Mouse (Mus musculus) lung, adult 18-20 months (tissue): ENCODE results near the gene Anxa5.

Source experiments
- DNase-seq, 2 experiments: peaks; one replicate each; pipeline ENCODE4 v3.0.0; 2022; ENCODE audit warnings: mixed read lengths in 2 of 2

Gene Anxa5

DNA sequence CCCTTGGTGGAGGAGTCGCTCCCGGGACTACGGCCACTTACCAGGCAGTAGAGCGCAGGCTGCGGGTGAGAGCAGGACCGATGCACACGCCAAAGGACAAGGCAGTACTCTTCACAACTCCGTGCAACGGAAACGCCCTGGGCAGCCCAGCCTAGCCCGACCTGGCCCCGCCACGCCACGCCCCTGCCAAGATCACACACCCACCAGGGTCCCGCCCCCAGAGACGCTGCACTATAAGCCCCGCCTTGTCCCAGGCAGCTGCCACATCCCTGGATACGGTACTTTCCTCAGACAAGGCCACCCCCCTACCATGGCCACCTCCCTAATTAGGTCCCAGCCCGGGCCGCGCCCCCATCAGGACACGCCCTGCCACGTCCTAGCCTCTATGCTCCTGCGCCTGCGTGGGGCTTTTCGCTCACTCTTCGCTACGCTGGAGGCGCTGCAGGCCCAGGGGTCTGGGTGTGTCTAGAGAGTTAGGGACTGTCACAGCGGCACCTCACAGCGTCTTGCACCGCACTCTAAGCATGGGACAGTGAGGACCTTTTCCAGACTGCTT, at the start of gene Anxa5, which contains the start of gene 1810062G17Rik:
Anxa5 (minus strand) TSS at position 363 of the 556 bp plus-strand sequence.
1810062G17Rik (plus strand) TSS at position 406 of the 556 bp plus-strand sequence.
- DNase-seq, result peak; percentile 99 to 100

DNA sequence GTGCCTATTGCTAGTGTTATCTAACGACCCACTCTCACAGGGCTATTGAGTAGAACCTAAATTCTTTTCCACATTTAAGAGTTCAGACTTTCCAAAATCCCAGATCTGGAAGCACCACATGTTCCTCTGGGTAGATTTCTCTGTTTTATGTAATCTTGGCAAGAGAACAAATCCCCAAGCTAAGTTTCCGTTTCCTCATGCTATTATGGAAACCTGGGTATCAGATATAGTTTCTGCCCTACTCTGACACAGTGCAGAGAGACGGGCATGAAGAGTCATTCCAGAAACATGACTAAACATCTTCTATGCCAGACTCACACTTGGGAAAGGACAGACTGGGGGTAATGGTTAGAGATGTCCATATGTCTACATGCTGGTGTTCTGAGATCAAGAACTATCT, 48.8 kb upstream of the Anxa5 start:
- no peak for DNase-seq

GRCm38 (mm10) chr3:36522137-36522536, 46.4 kb upstream of the Anxa5 start:
- no peak for DNase-seq

DNA sequence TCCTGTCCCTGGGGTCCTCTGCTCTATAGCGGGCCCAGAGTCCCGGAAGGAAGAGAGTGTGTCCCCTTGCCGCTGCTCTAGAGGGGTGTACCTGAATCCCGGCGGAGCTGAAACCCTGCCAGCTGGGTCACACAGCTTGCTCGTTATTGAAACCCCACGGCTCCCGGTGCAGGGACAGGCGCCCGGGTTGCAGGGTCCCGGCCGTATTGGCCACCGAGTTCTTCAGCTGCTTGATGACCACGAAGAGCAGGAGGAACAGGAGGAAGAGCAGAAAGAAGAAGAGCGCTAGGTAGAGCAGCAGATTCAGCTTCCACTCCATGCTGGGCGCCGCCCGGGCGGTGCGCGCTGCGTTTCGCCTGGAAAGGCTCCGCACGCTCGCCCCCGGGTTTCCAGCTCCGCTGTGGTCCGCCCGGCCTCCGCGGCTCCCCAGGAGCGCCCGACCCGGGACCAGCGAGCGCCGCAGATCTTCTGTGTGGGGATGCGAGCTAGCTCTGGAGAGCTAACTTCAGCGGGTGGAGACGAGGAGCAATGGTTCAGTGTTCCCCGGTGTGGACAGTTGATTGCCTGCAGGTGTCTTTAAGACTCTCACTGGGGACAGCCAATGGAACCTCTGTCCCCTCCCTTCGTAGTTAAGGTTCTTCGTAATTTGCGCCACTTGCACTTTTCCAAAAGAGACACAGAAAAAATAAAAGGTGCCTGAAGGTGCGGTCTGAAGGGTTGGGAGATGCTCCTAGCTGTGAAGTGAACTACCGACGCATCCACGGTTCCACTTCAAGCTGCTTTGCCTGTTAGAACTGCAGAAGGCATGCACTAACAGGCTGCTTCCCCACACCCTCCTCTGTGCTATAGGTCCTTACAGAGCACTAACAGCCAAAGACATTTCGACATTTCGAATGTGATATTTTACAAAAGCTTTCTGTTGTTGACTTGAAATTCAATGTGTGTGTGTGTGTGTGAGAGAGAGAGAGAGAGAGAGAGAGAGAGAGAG, 45.7 kb upstream of the Anxa5 start, which contains the start of gene Gm11549:
Gm11549 (minus strand) TSS at position 741 of the 988 bp plus-strand sequence.
- no peak for DNase-seq

DNA sequence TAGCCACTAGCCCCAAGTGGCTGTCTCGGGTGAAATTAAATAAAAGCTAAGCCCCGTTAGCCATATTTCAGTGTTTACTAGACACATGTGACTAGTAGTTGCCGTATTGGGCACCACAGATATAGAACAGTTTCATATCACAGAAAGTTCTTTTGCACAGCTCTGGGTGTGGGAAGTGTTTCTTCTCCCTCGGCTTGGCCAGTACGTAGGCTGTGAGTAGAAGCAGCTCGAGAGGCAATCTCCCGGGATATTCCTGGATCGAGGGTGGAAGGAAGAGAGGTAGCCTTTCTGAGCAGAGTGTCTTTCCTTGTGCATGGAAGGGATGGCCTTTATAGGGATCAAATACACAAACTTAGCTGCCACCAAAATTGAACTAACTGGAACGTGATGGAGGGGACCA, 40.5 kb upstream of the Anxa5 start:
- DNase-seq, result no peak

DNA sequence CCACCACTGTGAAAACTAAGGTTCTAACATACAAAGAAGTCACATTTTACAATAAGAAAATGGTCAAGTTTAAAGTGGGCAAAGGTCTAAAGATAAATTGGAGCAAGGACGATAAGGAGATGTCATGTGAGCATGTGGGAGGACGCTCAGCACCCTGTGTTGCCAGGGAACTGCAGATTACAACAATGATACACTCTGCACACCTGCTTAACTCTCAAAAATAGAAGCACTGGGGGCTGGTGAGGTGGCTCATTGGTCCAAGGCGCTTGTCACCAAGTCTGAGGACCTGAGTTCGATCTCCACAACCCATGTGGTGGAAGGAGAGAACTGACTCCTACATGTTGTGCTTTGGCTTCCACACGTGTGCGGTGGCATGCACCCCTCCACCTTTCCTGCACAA, 35.8 kb upstream of the Anxa5 start:
- no peak for DNase-seq

DNA sequence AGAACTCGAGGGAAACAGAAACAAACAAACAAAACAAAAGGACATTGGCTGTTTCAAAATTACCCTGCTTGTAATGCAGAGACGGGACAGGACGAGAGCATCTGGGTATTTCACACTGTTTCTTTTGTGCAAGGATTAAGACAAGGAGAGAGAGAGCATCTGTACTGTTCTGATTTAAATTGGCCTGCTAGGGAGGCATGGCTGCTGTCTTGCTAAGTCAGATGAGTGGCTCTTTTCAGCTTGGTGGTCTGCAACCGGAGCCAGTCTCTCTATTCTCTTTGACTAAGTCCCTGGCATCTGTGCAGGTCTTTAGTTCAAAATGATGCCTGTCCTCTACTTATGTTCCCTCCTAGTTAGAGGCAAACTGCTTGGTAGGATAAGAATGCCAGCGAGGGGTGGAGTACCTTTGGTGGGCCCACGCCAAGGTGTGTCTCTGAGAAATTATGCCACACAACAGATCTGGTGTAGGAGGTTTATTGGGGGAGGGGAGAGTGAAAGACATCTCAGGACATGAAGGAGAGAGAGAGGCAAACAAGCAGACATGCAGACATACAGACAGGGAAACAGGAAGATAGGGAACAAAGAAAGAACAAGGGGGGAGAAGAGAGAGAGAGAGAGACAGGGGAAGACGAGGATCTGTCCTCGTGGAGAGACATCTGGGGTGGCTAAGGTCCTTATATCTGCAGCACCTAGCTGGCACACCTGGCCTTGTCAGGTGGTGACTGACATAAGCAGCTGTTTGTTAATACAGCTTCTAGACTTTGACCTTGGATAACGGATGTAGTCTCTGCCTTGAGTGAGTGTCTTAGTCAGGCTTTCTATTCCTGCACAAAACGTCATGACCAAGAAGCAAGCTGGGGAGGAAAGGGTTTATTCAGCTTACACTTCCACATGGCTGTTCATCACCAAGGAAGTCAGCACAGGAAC, 30.4 kb upstream of the Anxa5 start:
- DNase-seq, result no peak

DNA sequence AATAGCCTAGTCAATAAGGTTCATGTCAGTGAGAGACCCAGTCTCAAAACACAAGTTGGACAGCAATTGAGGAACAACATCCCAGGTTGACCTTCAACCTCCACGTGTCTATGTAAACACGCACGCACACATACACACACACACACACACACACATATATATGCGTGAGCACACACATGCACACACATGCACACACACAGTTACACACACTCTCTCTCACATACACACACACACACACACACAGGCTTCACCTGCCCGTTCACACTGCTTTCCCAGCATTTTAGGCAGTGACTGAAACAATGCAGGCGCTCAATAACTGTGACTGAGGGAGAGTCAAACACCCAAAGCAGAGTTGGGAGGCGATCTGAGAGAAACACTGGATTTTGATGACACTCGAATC, 29.6 kb upstream of the Anxa5 start:
- no peak for DNase-seq

DNA sequence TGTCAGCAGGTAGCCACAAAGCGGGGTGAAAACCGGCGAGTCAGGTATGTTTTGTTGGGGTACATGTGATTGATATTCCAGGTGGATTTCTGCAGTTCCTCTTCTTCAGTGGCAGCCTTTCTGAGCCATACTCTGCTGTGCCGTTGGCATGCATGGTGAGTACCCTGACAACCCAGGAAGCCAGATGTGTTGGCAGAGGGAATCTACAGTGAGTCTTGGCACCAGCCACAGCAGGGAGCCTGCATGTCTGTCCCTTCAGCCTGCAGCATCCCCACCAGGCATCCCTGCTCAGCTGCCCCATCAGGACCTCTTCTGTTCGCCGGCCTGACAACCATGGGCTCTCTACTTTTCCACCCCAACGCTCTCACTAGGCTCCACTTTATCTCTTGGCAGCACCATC, 25.9 kb upstream of the Anxa5 start:
- DNase-seq, result no peak

DNA sequence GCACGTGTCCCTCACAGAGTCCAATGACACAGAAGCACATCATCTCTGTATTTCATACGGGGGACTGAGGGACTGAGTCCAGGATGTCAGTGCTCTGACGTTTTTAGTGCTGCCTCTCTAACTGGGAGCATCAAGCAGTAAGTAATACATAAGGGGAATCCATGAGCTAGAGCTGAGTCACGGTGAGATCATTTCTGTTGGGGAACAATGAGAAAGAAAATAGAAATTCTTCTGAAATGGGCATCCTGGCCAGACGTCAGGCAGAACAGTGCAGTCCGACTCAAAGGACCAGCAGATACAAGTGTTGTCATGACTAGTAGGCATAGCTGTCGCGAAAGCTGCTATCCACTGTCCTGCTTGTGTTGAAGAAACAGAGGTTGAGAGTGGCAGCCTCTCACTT, 25.3 kb upstream of the Anxa5 start:
- DNase-seq, result no peak

DNA sequence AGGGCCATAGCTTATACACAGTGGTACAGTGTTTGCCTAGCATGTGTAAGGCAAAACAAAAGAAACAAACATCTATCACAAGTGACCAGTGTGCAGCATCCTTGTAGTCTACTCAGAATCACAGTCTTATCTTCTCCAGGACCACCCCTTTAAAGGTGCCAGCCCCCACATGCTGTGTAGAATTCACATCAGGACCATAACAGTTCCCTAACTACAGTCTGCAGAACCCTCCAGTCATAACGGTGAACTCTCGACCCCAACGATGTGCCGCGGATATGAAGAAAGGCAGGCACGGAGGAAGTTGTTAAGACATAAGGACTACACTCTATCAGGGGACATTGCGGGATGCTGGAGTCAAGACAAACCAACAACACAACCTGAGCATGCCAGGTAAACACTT, 23.7 kb upstream of the Anxa5 start:
- DNase-seq, result no peak

- DNase-seq, result no peak
These were observed 22.5 kb upstream of the Anxa5 start for GRCm38 (mm10) chr3:36498224-36498623.

DNA sequence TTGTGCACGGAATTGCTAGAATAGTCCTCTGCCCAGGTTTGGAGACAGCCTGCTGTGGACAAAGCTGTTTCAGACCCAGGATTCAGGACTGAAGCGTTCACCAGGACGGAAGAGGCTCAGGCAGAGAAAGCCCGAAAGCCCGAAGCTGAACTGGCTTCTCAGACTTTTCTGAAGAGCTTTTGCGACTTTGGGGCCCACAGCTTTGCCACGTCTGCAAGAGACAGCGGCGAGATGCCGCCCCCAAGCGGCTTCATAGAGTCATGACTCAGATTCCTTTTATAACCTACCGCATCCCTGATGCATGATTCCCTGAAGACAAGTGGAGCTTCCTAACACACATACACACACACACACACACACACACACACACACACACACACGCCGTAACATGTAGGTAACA, 21.1 kb upstream of the Anxa5 start:
- DNase-seq, result peak; percentile 64 to 73

GRCm38 (mm10) chr3:36496273-36496672, 20.6 kb upstream of the Anxa5 start:
- DNase-seq, result no peak

- DNase-seq, result peak; percentile 86 to 89
These were observed 19.7 kb upstream of the Anxa5 start for GRCm38 (mm10) chr3:36495436-36495835.

DNA sequence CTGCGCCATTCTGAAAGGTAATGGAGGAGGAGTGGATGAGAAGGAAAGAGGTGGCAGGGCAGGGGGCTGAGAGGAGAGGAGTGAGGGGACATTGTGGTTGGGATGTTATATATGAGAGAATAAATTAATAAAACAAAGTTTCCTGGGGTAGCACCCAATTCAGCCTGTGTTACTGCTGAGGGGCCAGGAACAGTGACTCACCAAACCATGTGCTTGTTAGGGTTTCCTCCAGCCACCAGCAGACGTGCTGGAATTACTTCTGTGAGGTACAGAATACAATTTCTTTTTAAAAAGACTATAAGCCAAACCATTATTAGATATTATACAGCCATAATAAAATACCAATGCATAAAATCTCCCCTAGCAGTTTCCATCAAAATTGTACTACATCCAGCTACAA, 18.9 kb upstream of the Anxa5 start:
- DNase-seq, result no peak

DNA sequence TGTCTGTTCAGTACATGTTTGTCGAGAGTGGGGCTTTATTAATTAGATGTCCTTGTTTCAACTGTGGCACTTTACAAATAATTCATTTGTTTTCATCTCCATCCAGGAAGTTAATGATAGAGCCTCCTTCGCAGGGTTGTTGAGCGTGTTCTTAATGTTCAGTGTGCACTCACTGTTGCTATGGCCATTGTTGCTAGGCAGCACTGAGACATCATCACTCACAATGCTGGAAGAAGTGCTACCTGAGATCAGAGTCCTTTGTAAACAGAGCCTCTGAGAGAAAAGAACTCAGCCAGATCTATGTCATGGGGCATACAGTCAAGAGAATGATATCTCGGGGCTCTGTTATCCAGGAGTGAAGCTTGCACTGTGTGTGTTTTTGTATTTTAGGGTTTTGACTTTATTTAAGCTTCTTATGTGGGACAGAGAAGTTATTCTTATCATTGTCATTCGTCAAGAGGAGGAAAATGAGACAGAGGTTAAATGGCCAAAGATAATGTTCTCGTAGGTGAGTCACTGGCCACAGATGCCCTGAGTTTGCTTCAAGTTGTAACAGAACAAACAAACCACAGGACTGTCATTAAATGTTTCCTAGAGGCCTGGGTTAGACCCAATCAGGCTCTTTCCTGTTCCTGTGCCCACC, 18.1 kb upstream of the Anxa5 start:
- DNase-seq, result peak in 1 of 2 experiments; percentile 51

DNA sequence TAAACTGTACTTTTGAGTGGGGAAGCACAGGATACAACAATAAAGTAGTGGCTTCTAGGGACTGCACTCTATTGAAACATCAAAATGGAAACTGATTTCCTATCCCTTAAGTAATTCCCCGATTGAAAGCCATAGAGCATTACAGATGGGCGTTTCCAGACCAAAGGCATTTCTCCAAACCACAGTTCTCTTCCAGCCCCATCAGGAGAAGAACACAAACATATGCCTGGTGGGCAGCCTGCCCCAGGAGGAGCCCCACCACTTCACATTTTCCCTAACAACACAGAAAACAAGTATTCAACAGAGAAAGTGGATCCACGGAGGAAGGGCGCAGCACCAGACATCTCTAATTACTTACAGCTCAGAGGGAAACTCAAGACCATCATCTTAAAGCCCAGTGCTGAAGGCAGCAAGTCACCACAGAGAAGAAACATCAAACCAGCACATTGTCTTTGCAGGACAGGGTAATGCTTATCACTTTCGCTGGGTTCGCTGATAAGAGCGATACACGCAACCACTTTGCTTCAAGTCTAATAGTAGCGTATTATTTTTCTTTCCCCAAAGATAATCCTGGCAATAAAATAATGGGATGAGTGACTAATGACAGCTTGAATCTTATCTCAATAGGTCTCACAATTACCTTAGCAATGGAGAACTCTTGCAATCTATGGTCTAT, 17.2 kb upstream of the Anxa5 start:
- DNase-seq, result no peak

GRCm38 (mm10) chr3:36491535-36491934, 15.8 kb upstream of the Anxa5 start:
- no peak for DNase-seq

- DNase-seq, result no peak
These were observed 13.9 kb upstream of the Anxa5 start for GRCm38 (mm10) chr3:36489590-36489910.

DNA sequence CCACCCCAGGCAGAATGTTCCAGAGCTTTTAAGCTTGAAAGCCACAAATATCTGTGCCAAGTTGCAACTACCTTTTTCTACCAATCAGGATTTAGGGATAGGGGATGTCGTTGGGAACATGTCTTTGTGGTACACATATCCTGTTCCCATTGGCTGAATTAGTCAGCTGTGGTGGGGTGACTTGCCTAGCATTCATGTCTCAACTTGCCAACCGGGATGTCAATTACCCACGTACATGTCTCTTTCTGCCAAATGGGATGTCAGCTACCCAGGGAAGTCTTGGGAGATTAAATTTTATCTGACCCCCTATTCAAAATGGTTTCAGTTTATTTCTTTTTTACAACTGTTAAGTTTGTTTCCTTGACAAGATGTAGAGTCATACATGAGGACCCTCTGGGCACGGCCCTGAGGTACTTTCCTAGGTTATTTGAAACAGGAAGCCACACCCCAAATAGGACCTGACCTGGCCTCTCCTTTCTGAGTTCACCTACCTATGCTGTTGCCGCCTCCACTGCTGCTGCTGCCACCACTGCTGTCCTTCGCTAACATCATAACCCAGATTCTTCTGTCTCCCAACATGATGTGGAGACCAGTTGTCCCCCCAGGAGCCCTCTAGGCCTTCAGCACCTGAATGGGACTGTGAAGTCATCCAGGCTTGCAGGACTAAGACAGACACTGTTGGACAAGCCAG, 13.3 kb upstream of the Anxa5 start:
- DNase-seq, result no peak
